In genomic region chr17:69196656-69197055, GRCm38 (mm10) we compare ENCODE assay signal across 9 mouse cellular contexts.
A peak's percentile ranks its signal among the peaks of the same experiment; 100 is the strongest.
DNase-seq lines count a peak whose midpoint lies in the region; ATAC-seq lines count a peak whose summit lies in the region.
"Had no signal": no experiment of that assay in that cellular context is flagged by ENCODE, and none has a peak within 500 bp of the region (broad histone marks: within the 10 kb centered on the region; RNA-seq: fewer than 3 reads in every experiment).

No protein-coding gene starts in this region.

- no peak for DNase-seq in frontal cortex, postnatal 10 days (ENCODE audit: low spot score in 2 of 2)
- DNase-seq in right cerebral cortex, postnatal 25 days, result peak; percentile 23
- no peak for DNase-seq in right cerebral cortex, postnatal 4 days
- peak; percentile 26 to 45 for DNase-seq in left cerebral cortex, postnatal 36 days (ENCODE audit: low spot score in 2 of 2)
- no peak for DNase-seq in adrenal gland, postnatal 4 days (ENCODE audit: low spot score in 2 of 2)
- no peak for DNase-seq in gastrocnemius, postnatal 14 days
- DNase-seq: gastrocnemius, adult 2 months had no signal

- ATAC-seq in frontal cortex, adult (ENCODE audit: low TSS enrichment), result peak; percentile 97
- ATAC-seq in erythroblast, adult 5-6 weeks (replicated peaks; ENCODE audit: low FRiP score, poor library complexity, severe bottlenecking), result no peak

- intact Hi-C loops in left cerebral cortex, postnatal 36 days (cut with DNase I), result no loop called here
- intact Hi-C loops in gastrocnemius, postnatal 14 days (cut with DNase I; ENCODE audit: low total_unique reads), result no loop called here

Comparison
In these comparisons a context has a peak if more than half of its experiments do, and no peak if none do; other contexts are left out.
1. DNase-seq: peak in right cerebral cortex, postnatal 25 days (single experiment) and left cerebral cortex, postnatal 36 days (2 of 2); none in frontal cortex, postnatal 10 days (0 of 2), right cerebral cortex, postnatal 4 days (single experiment), adrenal gland, postnatal 4 days (0 of 2) and gastrocnemius, postnatal 14 days (single experiment).